Mouse (Mus musculus) 3T3-L1 (cell line): ENCODE measurements at regions not wholly inside any gene's neighbourhood (a gene's known extent, or its start where the extent isn't known, plus 50 kb on each side); places are given as distances from the start of the nearest gene placed in this dataset.

Experiments
- DNase-seq: peaks from one replicate; pipeline ENCODE4 v3.0.0-alpha.2; 2015; ENCODE audit warnings: low read depth, low spot score

- DNase-seq, result no peak
Observed at GRCm38 (mm10) chr14:24769451-24769850, 282.5 kb downstream of the Rps24 start.

DNA sequence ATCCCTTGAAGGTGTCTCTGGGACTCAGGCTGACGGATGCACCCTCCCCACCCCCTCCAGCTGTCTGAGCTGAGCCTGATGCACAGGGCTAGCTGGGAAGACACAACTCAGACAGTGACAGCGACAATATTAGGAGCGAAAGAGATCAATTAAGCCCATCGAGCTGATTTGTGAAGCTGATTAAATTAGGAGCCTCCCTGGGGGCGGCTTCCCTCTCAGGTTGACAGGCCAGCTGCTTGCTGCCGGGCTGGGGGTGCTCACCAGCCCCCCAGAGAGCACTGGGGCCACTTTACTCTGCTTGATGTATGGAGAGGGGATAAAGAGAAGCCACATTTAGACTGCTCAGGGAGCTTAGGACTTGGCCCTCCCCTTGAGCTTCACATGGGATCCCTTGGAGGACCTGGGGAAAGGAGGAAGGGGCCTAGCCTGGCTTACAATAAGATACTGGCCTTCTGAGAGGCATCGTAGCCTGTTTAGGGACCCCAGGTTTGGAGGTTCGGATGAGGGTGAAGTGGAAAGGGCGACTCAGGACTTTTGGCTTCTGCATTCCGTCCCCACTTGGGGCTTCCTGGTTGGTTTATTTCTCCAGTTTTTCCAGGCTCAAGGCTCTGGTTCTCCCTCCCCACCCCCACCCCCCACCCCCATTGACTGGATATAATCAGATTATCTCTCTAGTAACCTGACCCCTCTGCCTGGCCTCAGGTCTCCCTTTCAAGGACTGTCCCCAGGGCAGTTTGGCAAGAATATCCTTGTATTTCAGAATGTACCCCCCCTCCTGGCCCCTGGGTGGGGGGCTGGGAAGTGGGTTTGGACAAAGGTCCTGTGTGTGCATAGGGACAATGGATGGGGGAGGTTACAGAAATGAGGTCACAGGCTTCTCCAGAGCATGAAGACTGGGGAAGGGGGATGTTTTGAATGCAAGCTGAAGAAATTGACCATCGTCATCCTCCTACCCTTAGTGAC lies 283.4 kb downstream of the Rps24 start:
- no peak for DNase-seq

DNA sequence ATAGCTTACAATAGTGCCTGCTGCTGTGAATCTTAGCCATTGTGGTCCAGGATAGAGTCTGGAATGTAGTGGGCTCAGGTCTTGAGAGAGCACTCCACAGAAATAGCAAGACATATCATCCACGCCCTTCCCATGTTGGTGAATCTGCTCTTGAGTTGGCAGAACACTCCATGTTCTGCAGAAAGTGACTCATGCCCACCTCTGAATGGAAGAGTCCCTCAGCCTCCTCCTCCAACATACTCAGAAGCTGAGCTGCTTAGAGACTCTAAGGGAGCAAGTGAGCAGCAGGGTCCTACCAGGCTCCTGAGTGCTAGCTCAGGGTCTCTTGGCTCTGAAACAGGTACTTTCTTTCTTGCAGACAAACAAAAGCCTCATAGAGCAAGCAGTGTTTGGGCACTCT lies 284.7 kb downstream of the Rps24 start:
- DNase-seq, result peak; percentile 34

- DNase-seq, result no peak
Observed at GRCm38 (mm10) chr14:24772129-24772528, 285.2 kb downstream of the Rps24 start.

DNA sequence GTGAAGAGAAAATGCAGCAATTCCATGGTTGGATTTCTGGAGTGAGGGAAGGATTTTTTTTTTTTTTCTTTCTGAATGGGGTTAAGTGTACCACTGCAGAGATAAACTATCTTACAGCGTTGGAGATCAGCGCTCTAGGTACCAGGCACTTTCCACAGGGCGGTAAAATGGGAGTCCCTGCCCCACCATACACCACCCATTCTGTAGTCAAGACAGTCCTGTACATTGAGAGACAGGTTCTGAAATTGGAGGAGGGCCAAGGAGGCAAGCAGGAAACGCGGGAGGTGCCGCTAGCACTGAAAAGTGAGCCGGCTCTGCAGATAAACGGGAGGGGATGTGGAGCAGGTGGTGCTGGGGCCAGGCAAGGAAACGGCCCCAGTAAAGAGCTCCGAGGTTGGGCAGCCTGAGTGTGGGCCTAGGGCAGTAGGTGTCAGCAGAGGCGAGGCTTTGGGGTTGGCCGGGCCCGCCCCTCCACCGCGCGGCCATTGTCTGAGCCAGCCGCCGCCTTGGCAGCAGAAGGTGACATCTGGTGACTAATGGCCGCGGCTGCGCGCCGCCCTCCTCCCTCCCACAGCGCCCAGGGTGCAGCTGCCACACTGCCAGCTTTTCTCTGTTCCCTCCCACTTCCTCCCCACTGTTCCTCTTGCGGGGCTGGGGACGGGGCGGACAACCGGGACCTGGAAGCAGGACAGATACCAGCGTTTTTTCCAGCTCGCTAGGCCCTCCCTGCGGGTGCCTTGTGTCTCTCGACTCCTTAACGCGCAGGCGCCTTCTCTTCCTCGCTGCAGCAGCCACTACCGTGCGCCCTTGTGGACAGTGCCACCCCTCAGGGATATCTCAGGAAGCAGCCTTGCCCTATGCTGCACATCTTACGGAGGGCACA lies 292.1 kb downstream of the Rps24 start:
- DNase-seq, result peak; percentile 75

DNA sequence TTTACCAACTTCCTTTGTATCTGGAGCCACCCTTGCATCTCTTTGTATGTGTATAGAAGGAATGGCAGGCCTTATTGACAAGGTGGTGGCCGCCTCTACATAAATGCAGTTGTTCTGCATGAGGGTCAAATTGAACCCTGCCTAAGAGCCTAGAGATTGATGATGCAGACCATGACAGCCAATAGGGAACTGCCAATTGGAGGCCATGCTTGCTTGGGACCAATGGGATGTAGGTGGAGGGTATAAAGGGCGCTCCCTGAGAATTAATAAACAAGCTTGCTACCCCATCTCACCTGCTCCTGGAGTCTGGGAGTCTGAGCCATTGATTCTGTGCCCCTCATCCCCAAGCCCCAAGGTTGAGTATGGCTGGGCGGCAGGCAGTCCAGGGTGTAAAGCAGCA lies 294.7 kb downstream of the Rps24 start:
- no peak for DNase-seq

DNA sequence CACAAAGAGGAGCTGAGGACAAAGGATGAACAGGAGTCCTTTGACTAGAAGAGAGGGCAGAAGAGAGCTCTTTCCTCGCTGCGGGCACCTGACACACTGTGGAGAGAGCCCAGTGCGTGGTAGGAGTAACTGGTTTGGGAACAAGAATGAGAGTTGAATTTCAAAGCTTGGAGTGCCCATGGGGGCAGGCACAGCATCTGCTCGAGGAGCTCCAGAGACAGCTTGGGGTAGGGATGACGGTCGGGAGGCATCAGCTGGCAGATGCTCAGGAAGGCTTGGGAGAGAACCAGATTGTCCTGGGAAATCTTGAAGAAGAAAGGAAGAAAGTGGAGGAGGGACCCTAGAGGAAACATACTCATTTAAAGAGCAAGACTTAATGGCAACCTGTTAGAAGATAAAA lies 297.0 kb downstream of the Rps24 start:
- DNase-seq, result no peak

DNA sequence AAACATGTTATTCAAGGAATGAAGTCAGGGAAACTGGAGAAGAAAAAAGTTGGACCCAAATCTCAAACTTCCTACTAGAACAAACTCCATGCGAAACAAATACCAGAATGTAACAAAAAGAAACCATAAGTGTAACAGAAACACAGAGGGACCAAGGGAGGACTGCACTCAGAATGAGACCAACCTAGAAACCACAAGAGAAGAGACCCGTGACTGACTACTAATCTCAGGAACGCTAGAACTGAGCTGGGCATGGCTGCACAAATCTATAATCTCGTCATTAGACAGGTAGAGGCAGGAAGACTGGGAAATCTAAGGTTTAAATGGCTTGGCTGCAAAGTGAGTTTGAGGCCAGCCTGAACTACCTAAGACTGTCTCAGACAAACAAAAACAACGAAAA lies 298.5 kb downstream of the Rps24 start:
- no peak for DNase-seq

DNA sequence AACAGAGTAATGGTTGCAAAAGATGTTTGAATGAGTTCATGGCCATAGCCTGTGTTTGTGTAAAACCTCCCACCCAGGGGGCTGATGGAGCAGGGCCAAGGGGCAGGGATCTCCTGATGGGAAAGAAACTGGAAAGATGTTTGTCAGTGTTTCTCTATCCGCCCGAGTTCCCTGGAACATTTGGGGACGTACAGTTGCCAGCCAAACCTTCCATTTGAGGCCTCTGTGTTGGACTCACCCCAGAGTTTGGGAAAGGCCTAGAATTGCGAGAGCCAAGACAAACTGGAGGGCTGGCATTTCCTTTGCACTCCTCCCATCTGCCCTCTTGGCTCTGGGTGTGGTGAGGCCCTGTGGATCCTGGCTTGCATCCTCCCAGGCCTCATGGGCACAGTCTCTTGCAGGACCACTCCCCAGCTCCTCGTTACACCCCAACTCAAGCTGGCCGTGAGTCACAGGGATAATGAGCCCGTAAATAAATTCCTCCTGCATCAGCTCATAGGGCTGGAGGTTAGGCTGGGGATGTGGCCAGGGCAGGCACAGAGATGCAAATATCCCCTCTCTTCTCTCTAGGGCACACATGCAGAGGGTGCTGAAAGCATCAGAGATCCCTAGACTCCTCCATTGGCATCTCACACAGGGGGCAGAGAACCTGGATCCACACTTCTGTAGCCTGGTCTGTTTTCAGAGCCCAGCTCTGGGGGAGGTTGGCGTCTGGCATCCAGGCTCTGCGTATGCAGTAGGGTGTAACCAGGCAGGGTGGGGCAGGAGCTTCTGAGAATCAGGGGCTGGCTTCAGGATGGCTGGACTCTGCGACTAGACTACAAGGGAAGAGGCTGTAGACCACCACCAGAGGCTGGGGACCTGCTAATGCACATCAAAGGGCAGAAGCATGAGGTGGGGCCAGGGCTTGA lies 306.7 kb downstream of the Rps24 start:
- DNase-seq, result peak; percentile 89

DNA sequence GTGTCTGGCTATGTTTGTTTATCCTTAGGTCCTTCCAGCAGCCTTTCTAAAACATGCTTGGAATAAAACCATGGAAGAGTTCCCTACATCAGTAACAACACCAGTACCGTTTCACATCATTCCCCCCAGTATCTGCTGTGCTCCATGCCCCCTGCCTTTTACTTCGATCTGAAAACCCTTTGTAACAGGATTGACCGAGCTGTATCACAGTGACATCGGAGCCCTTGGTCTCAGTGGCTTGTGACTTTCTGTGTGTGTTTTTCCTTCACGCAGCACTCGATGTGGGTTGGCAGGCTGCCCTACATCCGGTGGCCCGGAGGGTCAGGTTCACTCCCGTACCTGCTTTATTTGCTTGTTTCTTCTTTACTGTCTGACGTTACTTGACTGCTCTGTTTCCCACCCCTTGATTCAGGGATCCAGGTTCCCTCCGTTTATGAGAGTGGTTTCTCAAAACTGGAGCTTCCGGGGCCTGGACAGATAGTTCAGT lies 307.5 kb downstream of the Rps24 start:
- no peak for DNase-seq

GRCm38 (mm10) chr14:24797494-24797893 lies 310.6 kb downstream of the Rps24 start:
- DNase-seq, result no peak

- DNase-seq, result no peak
Observed at GRCm38 (mm10) chr14:24798066-24798465, 311.1 kb downstream of the Rps24 start.

GRCm38 (mm10) chr14:24803001-24803655 lies 316.2 kb downstream of the Rps24 start:
- peak; percentile 62 for DNase-seq

- peak; percentile 25 for DNase-seq
Observed at GRCm38 (mm10) chr14:24807061-24807460, 320.1 kb downstream of the Rps24 start.

DNA sequence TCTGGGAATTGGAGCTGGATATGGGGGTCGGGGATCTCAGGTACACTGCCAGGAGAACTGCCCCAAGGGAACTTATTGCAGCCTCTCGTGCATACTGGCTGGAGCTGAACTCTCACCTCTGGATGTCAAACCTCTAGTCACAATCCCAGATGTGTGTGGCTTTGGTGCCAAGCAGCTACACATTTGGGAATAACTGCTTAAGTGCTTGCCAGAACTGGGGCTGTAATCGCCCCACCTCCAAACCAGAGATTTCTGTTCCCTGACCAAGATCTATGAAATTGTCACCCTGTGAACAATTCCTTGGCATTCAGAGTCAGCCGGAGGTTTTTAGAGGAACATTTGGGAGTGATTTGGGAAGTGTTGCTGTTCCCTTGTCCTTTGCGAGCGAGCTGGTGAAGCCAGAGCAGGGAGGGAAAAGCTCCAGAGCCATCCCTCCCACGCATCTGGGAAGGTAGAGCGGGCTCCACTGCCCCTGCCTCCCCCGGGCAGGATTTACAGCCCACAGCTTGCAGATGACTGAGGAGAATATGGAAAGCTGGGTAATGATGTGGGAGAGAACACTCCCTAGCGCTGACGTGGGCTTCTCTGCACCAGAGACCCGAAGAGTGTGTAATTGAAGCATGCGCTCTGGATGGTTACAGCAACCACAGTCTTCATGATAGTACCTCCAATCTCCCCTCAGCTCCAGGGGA lies 336.1 kb downstream of the Rps24 start:
- peak; percentile 47 for DNase-seq

DNA sequence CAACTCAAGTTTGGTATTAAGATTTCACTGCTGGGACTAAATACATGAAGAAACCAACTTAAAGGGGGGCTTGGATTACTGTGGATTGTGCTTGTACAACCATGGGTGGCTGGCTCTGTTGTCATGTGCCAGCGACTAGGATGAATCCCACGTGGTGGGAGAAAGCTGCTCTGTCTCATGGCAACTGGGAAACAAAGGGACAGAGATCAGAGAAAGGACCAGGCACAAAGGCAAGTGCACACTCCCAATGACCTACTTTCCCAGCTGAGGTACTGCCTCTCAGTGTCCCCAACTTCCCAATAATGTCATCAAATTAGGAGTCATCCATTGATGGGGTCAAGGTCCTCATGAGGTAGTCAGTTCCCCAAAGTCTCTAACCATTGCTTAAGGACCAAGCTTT lies 337.4 kb downstream of the Rps24 start:
- no peak for DNase-seq

- DNase-seq, result no peak
Observed at GRCm38 (mm10) chr14:24825722-24826386, 338.9 kb downstream of the Rps24 start.

- peak; percentile 15 for DNase-seq
Observed at GRCm38 (mm10) chr14:24826471-24827337, 339.8 kb downstream of the Rps24 start.
